Mouse (Mus musculus): Measurements from ENCODE around the gene Wfdc11. TPM values are rescaled to one million over a fixed set of nuclear protein-coding genes. Genes with fewer than 3 reads are reported as not detected.
"Not testable (repeated sequence)": the region's sequence is repeated elsewhere in the genome, so short reads cannot be mapped to it uniquely, and the experiment has no call there.

Gene Wfdc11
- not detected in 2 replicates for polyA plus RNA-seq (2015; fragmentation: Nextera tagmentation; extraction: Ambion mirVana)

GRCm38 (mm10) chr2:164673987-164674386 lies at the start of gene Wfdc11:
TSS of gene Wfdc11 (minus strand) at chr2:164674087.
- Histone ChIP-seq H3K4me3 (ENCODE audit: low read depth, low read length) (no peak within 1 kb of the TSS), H3K4me1 (ENCODE audit: control insufficient read depth, insufficient read depth, low read length) (peaks cover 6% of the 10 kb centered on the region; the same call in 1 of the 2 replicates), H3K9ac (ENCODE audit: low read depth, low read length) (no peak within 1 kb of the TSS), H3K9me3 (replicated peaks; ENCODE audit: control insufficient read depth, low read length, poor library complexity, severe bottlenecking) (no peaks in the 10 kb centered on the region), H3K36me3 (ENCODE audit: control insufficient read depth, insufficient read depth, low read length) (no peaks in the 10 kb centered on the region), H3K4me2 (ENCODE audit: low read length) (no peak within 1 kb of the TSS), H3K27me3 (ENCODE audit: control insufficient read depth, insufficient read depth, low read depth, low read length) (no peaks in the 10 kb centered on the region), H3K27ac (ENCODE audit: low read length) (no peak within 1 kb of the TSS)
- 76% methylated on average over 7 of the region's 7 CpGs for WGBS
- ATAC-seq, result no peak

GRCm38 (mm10) chr2:164723276-164723675 lies 49.4 kb upstream of the Wfdc11 start:
- no peak for ATAC-seq
- Histone ChIP-seq H3K27ac (ENCODE audit: low read length) (no peak overlapping the region), H3K36me3 (ENCODE audit: control insufficient read depth, insufficient read depth, low read length) (no peaks in the 10 kb centered on the region), H3K4me3 (ENCODE audit: low read depth, low read length) (no peak overlapping the region), H3K9ac (ENCODE audit: low read depth, low read length) (no peak overlapping the region), H3K4me2 (ENCODE audit: low read length) (no peak overlapping the region), H3K9me3 (replicated peaks; ENCODE audit: control insufficient read depth, low read length, poor library complexity, severe bottlenecking) (no peaks in the 10 kb centered on the region), H3K27me3 (ENCODE audit: control insufficient read depth, insufficient read depth, low read depth, low read length) (no peaks in the 10 kb centered on the region), H3K4me1 (ENCODE audit: control insufficient read depth, insufficient read depth, low read length) (no peaks in the 10 kb centered on the region)
- WGBS, result 50% methylated on average over 4 of the region's 4 CpGs

GRCm38 (mm10) chr2:164716194-164716786 lies 42.4 kb upstream of the Wfdc11 start:
- not testable (repeated sequence) for H3K4me3 ChIP-seq (ENCODE audit: low read depth, low read length); H3K36me3 ChIP-seq (ENCODE audit: control insufficient read depth, insufficient read depth, low read length); H3K9me3 ChIP-seq (replicated peaks; ENCODE audit: control insufficient read depth, low read length, poor library complexity, severe bottlenecking); ATAC-seq; H3K4me1 ChIP-seq (ENCODE audit: control insufficient read depth, insufficient read depth, low read length); H3K4me2 ChIP-seq (ENCODE audit: low read length); H3K27me3 ChIP-seq (ENCODE audit: control insufficient read depth, insufficient read depth, low read depth, low read length); H3K27ac ChIP-seq (ENCODE audit: low read length); H3K9ac ChIP-seq (ENCODE audit: low read depth, low read length)
- 91% methylated on average over 20 of the region's 23 CpGs for WGBS

- no peak within 1 kb of the TSS for H3K9ac ChIP-seq (ENCODE audit: low read depth, low read length)
- no peak for ATAC-seq
- H3K9me3 ChIP-seq (replicated peaks; ENCODE audit: control insufficient read depth, low read length, poor library complexity, severe bottlenecking), result no peaks in the 10 kb centered on the region
- no peak within 1 kb of the TSS for H3K27ac ChIP-seq (ENCODE audit: low read length)
- no peaks in the 10 kb centered on the region for H3K36me3 ChIP-seq (ENCODE audit: control insufficient read depth, insufficient read depth, low read length)
- no peaks in the 10 kb centered on the region for H3K4me1 ChIP-seq (ENCODE audit: control insufficient read depth, insufficient read depth, low read length)
- 84% methylated on average over 6 of the region's 6 CpGs for WGBS
- no peak within 1 kb of the TSS for H3K4me2 ChIP-seq (ENCODE audit: low read length)
- H3K4me3 ChIP-seq (ENCODE audit: low read depth, low read length), result no peak within 1 kb of the TSS
- no peaks in the 10 kb centered on the region for H3K27me3 ChIP-seq (ENCODE audit: control insufficient read depth, insufficient read depth, low read depth, low read length)
Measured at GRCm38 (mm10) chr2:164715005-164715404, 41.1 kb upstream of the Wfdc11 start, which contains the start of gene Spint5. TSS of gene Spint5 (plus strand) at chr2:164715305.

GRCm38 (mm10) chr2:164705991-164706390 lies 32.1 kb upstream of the Wfdc11 start:
- H3K9me3 ChIP-seq (replicated peaks; ENCODE audit: control insufficient read depth, low read length, poor library complexity, severe bottlenecking), result no peaks in the 10 kb centered on the region
- ATAC-seq, result no peak
- WGBS, result 92% methylated on average over 14 of the region's 14 CpGs

GRCm38 (mm10) chr2:164705328-164705727 lies 31.4 kb upstream of the Wfdc11 start:
- 91% methylated on average over 6 of the region's 6 CpGs for WGBS

More at GRCm38 (mm10) chr2:164705991-164706390, 32.1 kb upstream of the Wfdc11 start:
- H3K27me3 ChIP-seq (ENCODE audit: control insufficient read depth, insufficient read depth, low read depth, low read length), result no peaks in the 10 kb centered on the region
- H3K27ac ChIP-seq (ENCODE audit: low read length), result no peak overlapping the region
- H3K4me2 ChIP-seq (ENCODE audit: low read length), result no peak overlapping the region
- H3K9ac ChIP-seq (ENCODE audit: low read depth, low read length), result no peak overlapping the region
- H3K4me1 ChIP-seq (ENCODE audit: control insufficient read depth, insufficient read depth, low read length), result no peaks in the 10 kb centered on the region
- no peaks in the 10 kb centered on the region for H3K36me3 ChIP-seq (ENCODE audit: control insufficient read depth, insufficient read depth, low read length)
- H3K4me3 ChIP-seq (ENCODE audit: low read depth, low read length), result no peak overlapping the region

GRCm38 (mm10) chr2:164704235-164704634 lies 30.3 kb upstream of the Wfdc11 start:
- H3K4me1 ChIP-seq (ENCODE audit: control insufficient read depth, insufficient read depth, low read length), result no peaks in the 10 kb centered on the region
- no peaks in the 10 kb centered on the region for H3K9me3 ChIP-seq (replicated peaks; ENCODE audit: control insufficient read depth, low read length, poor library complexity, severe bottlenecking)
- H3K27me3 ChIP-seq (ENCODE audit: control insufficient read depth, insufficient read depth, low read depth, low read length), result no peaks in the 10 kb centered on the region
- no peak overlapping the region for H3K27ac ChIP-seq (ENCODE audit: low read length)
- ATAC-seq, result no peak
- H3K4me3 ChIP-seq (ENCODE audit: low read depth, low read length), result no peak overlapping the region
- WGBS, result 81% methylated on average over 5 of the region's 5 CpGs
- H3K9ac ChIP-seq (ENCODE audit: low read depth, low read length), result no peak overlapping the region
- no peaks in the 10 kb centered on the region for H3K36me3 ChIP-seq (ENCODE audit: control insufficient read depth, insufficient read depth, low read length)
- H3K4me2 ChIP-seq (ENCODE audit: low read length), result no peak overlapping the region

More at GRCm38 (mm10) chr2:164705328-164705727, 31.4 kb upstream of the Wfdc11 start:
- H3K9me3 ChIP-seq (replicated peaks; ENCODE audit: control insufficient read depth, low read length, poor library complexity, severe bottlenecking), result no peaks in the 10 kb centered on the region
- ATAC-seq, result no peak
- H3K4me2 ChIP-seq (ENCODE audit: low read length), result no peak overlapping the region
- H3K36me3 ChIP-seq (ENCODE audit: control insufficient read depth, insufficient read depth, low read length), result no peaks in the 10 kb centered on the region
- H3K27me3 ChIP-seq (ENCODE audit: control insufficient read depth, insufficient read depth, low read depth, low read length), result no peaks in the 10 kb centered on the region
- no peak overlapping the region for H3K27ac ChIP-seq (ENCODE audit: low read length)
- H3K4me1 ChIP-seq (ENCODE audit: control insufficient read depth, insufficient read depth, low read length), result no peaks in the 10 kb centered on the region
- H3K4me3 ChIP-seq (ENCODE audit: low read depth, low read length), result no peak overlapping the region
- H3K9ac ChIP-seq (ENCODE audit: low read depth, low read length), result no peak overlapping the region

- no peak overlapping the region for H3K4me3 ChIP-seq (ENCODE audit: low read depth, low read length)
- no peak overlapping the region for H3K9ac ChIP-seq (ENCODE audit: low read depth, low read length)
- no peaks in the 10 kb centered on the region for H3K4me1 ChIP-seq (ENCODE audit: control insufficient read depth, insufficient read depth, low read length)
- ATAC-seq, result no peak
- no peak overlapping the region for H3K4me2 ChIP-seq (ENCODE audit: low read length)
- no peaks in the 10 kb centered on the region for H3K36me3 ChIP-seq (ENCODE audit: control insufficient read depth, insufficient read depth, low read length)
- H3K27me3 ChIP-seq (ENCODE audit: control insufficient read depth, insufficient read depth, low read depth, low read length), result no peaks in the 10 kb centered on the region
- 94% methylated on average over 5 of the region's 5 CpGs for WGBS
- H3K9me3 ChIP-seq (replicated peaks; ENCODE audit: control insufficient read depth, low read length, poor library complexity, severe bottlenecking), result no peaks in the 10 kb centered on the region
- H3K27ac ChIP-seq (ENCODE audit: low read length), result no peak overlapping the region
Measured at GRCm38 (mm10) chr2:164701761-164702160, 27.9 kb upstream of the Wfdc11 start.

GRCm38 (mm10) chr2:164700959-164701358 lies 27.1 kb upstream of the Wfdc11 start:
- Histone ChIP-seq H3K4me3 (ENCODE audit: low read depth, low read length) (no peak overlapping the region), H3K27me3 (ENCODE audit: control insufficient read depth, insufficient read depth, low read depth, low read length) (no peaks in the 10 kb centered on the region), H3K4me1 (ENCODE audit: control insufficient read depth, insufficient read depth, low read length) (no peaks in the 10 kb centered on the region), H3K9ac (ENCODE audit: low read depth, low read length) (no peak overlapping the region), H3K4me2 (ENCODE audit: low read length) (no peak overlapping the region), H3K27ac (ENCODE audit: low read length) (no peak overlapping the region), H3K9me3 (replicated peaks; ENCODE audit: control insufficient read depth, low read length, poor library complexity, severe bottlenecking) (no peaks in the 10 kb centered on the region), H3K36me3 (ENCODE audit: control insufficient read depth, insufficient read depth, low read length) (no peaks in the 10 kb centered on the region)
- ATAC-seq, result no peak
- 82% methylated on average over 5 of the region's 5 CpGs for WGBS
